Mouse (Mus musculus): ENCODE results near the gene Mindy3. TPM values are rescaled to one million over a fixed set of nuclear protein-coding genes. Genes with fewer than 3 reads are reported as not detected.
A peak's percentile ranks its signal among the peaks of the same experiment; 100 is the strongest.
"Not testable (repeated sequence)": the region's sequence is repeated elsewhere in the genome, so short reads cannot be mapped to it uniquely, and the experiment has no call there.

Gene Mindy3
- 28.8 and 33.3 TPM in 2 replicates for polyA plus RNA-seq (2014; fragmentation: Nextera tagmentation; extraction: Ambion mirVana)

GRCm38 (mm10) chr2:12419262-12419655 lies at the start of gene Mindy3:
Gene Mindy3, minus strand, starts transcription at chr2:12419470.
- Histone ChIP-seq H3K36me3 (ENCODE audit: control insufficient read depth, insufficient read depth, low read length) (no peaks in the 10 kb centered on the region), H3K9me3 (ENCODE audit: control insufficient read depth, low read length) (no peaks in the 10 kb centered on the region), H3K4me2 (peak within 1 kb of the TSS; percentile 87), H3K9ac (ENCODE audit: low read depth, low read length) (peak within 1 kb of the TSS; percentile 86), H3K4me1 (replicated peaks; ENCODE audit: control insufficient read depth, insufficient read depth, low read length) (peaks cover 6% of the 10 kb centered on the region; the same call in 1 of the 2 replicates), H3K27ac (ENCODE audit: low read depth, low read length) (peak within 1 kb of the TSS; percentile 71), H3K4me3 (ENCODE audit: low read depth, low read length) (peak within 1 kb of the TSS; percentile 95), H3K27me3 (replicated peaks; ENCODE audit: control insufficient read depth, insufficient read depth, low read length) (no peaks in the 10 kb centered on the region)
- DNase-seq (ENCODE audit: low spot score) (peak; percentile 89), ATAC-seq (replicated peaks; ENCODE audit: low FRiP score) (peak; percentile 89)
- under 1% methylated on average over 25 of the region's 25 CpGs for whole genome bisulfite sequencing

GRCm38 (mm10) chr2:12459732-12460131 lies 40.5 kb upstream of the Mindy3 start:
- Histone ChIP-seq H3K36me3 (ENCODE audit: control insufficient read depth, insufficient read depth, low read length) (no peaks in the 10 kb centered on the region), H3K9me3 (ENCODE audit: control insufficient read depth, low read length) (no peaks in the 10 kb centered on the region), H3K9ac (ENCODE audit: low read depth, low read length) (no peak overlapping the region), H3K4me3 (ENCODE audit: low read depth, low read length) (no peak overlapping the region), H3K4me1 (replicated peaks; ENCODE audit: control insufficient read depth, insufficient read depth, low read length) (no peaks in the 10 kb centered on the region), H3K27me3 (replicated peaks; ENCODE audit: control insufficient read depth, insufficient read depth, low read length) (no peaks in the 10 kb centered on the region), H3K27ac (ENCODE audit: low read depth, low read length) (no peak overlapping the region), H3K4me2 (no peak overlapping the region)
- 89% methylated on average over 1 of the region's 1 CpGs for WGBS
- no peak for DNase-seq (ENCODE audit: low spot score)
- ATAC-seq (replicated peaks; ENCODE audit: low FRiP score): no peak

GRCm38 (mm10) chr2:12450108-12450507 lies 30.8 kb upstream of the Mindy3 start:
- ATAC-seq (replicated peaks; ENCODE audit: low FRiP score) (no peak), DNase-seq (ENCODE audit: low spot score) (no peak)
- Histone ChIP-seq H3K27ac (ENCODE audit: low read depth, low read length) (no peak overlapping the region), H3K4me3 (ENCODE audit: low read depth, low read length) (no peak overlapping the region), H3K4me2 (no peak overlapping the region), H3K9me3 (ENCODE audit: control insufficient read depth, low read length) (no peaks in the 10 kb centered on the region), H3K36me3 (ENCODE audit: control insufficient read depth, insufficient read depth, low read length) (no peaks in the 10 kb centered on the region), H3K9ac (ENCODE audit: low read depth, low read length) (no peak overlapping the region), H3K4me1 (replicated peaks; ENCODE audit: control insufficient read depth, insufficient read depth, low read length) (no peaks in the 10 kb centered on the region), H3K27me3 (replicated peaks; ENCODE audit: control insufficient read depth, insufficient read depth, low read length) (no peaks in the 10 kb centered on the region)
- 81% methylated on average over 3 of the region's 3 CpGs for WGBS

GRCm38 (mm10) chr2:12440120-12440519 lies 20.9 kb upstream of the Mindy3 start:
- Histone ChIP-seq H3K27ac (ENCODE audit: low read depth, low read length) (no peak overlapping the region), H3K36me3 (ENCODE audit: control insufficient read depth, insufficient read depth, low read length) (no peaks in the 10 kb centered on the region), H3K4me3 (ENCODE audit: low read depth, low read length) (no peak overlapping the region), H3K4me1 (replicated peaks; ENCODE audit: control insufficient read depth, insufficient read depth, low read length) (no peaks in the 10 kb centered on the region), H3K9me3 (ENCODE audit: control insufficient read depth, low read length) (no peaks in the 10 kb centered on the region), H3K9ac (ENCODE audit: low read depth, low read length) (no peak overlapping the region), H3K27me3 (replicated peaks; ENCODE audit: control insufficient read depth, insufficient read depth, low read length) (no peaks in the 10 kb centered on the region), H3K4me2 (no peak overlapping the region)
- no peak for ATAC-seq (replicated peaks; ENCODE audit: low FRiP score)
- DNase-seq (ENCODE audit: low spot score): no peak

GRCm38 (mm10) chr2:12439543-12439942 lies 20.3 kb upstream of the Mindy3 start:
- no peak overlapping the region for H3K27ac ChIP-seq (ENCODE audit: low read depth, low read length)
- no peak for DNase-seq (ENCODE audit: low spot score)

GRCm38 (mm10) chr2:12438181-12438580 lies 18.9 kb upstream of the Mindy3 start:
- WGBS: 66% methylated on average over 2 of the region's 2 CpGs
- Histone ChIP-seq H3K9ac (ENCODE audit: low read depth, low read length) (no peak overlapping the region), H3K27me3 (replicated peaks; ENCODE audit: control insufficient read depth, insufficient read depth, low read length) (no peaks in the 10 kb centered on the region), H3K4me2 (no peak overlapping the region), H3K9me3 (ENCODE audit: control insufficient read depth, low read length) (no peaks in the 10 kb centered on the region), H3K4me1 (replicated peaks; ENCODE audit: control insufficient read depth, insufficient read depth, low read length) (no peaks in the 10 kb centered on the region), H3K4me3 (ENCODE audit: low read depth, low read length) (no peak overlapping the region), H3K27ac (ENCODE audit: low read depth, low read length) (no peak overlapping the region), H3K36me3 (ENCODE audit: control insufficient read depth, insufficient read depth, low read length) (no peaks in the 10 kb centered on the region)
- ATAC-seq (replicated peaks; ENCODE audit: low FRiP score): no peak
- no peak for DNase-seq (ENCODE audit: low spot score)

More at GRCm38 (mm10) chr2:12439543-12439942, 20.3 kb upstream of the Mindy3 start:
- no peak for ATAC-seq (replicated peaks; ENCODE audit: low FRiP score)
- no peaks in the 10 kb centered on the region for H3K4me1 ChIP-seq (replicated peaks; ENCODE audit: control insufficient read depth, insufficient read depth, low read length)
- H3K9me3 ChIP-seq (ENCODE audit: control insufficient read depth, low read length): no peaks in the 10 kb centered on the region
- H3K4me3 ChIP-seq (ENCODE audit: low read depth, low read length): no peak overlapping the region
- 34% methylated on average over 2 of the region's 2 CpGs for WGBS
- no peak overlapping the region for H3K9ac ChIP-seq (ENCODE audit: low read depth, low read length)
- no peaks in the 10 kb centered on the region for H3K27me3 ChIP-seq (replicated peaks; ENCODE audit: control insufficient read depth, insufficient read depth, low read length)
- no peaks in the 10 kb centered on the region for H3K36me3 ChIP-seq (ENCODE audit: control insufficient read depth, insufficient read depth, low read length)
- no peak overlapping the region for H3K4me2 ChIP-seq

GRCm38 (mm10) chr2:12432055-12432454 lies 12.8 kb upstream of the Mindy3 start:
- Histone ChIP-seq H3K4me2 (no peak overlapping the region), H3K4me1 (replicated peaks; ENCODE audit: control insufficient read depth, insufficient read depth, low read length) (no peaks in the 10 kb centered on the region), H3K36me3 (ENCODE audit: control insufficient read depth, insufficient read depth, low read length) (no peaks in the 10 kb centered on the region), H3K27ac (ENCODE audit: low read depth, low read length) (no peak overlapping the region), H3K9ac (ENCODE audit: low read depth, low read length) (no peak overlapping the region), H3K9me3 (ENCODE audit: control insufficient read depth, low read length) (no peaks in the 10 kb centered on the region), H3K4me3 (ENCODE audit: low read depth, low read length) (no peak overlapping the region), H3K27me3 (replicated peaks; ENCODE audit: control insufficient read depth, insufficient read depth, low read length) (no peaks in the 10 kb centered on the region)
- no peak for DNase-seq (ENCODE audit: low spot score)
- 78% methylated on average over 1 of the region's 1 CpGs for WGBS
- no peak for ATAC-seq (replicated peaks; ENCODE audit: low FRiP score)

- Histone ChIP-seq H3K27ac (ENCODE audit: low read depth, low read length) (no peak overlapping the region), H3K4me2 (no peak overlapping the region), H3K4me3 (ENCODE audit: low read depth, low read length) (no peak overlapping the region), H3K4me1 (replicated peaks; ENCODE audit: control insufficient read depth, insufficient read depth, low read length) (no peaks in the 10 kb centered on the region), H3K36me3 (ENCODE audit: control insufficient read depth, insufficient read depth, low read length) (no peaks in the 10 kb centered on the region), H3K27me3 (replicated peaks; ENCODE audit: control insufficient read depth, insufficient read depth, low read length) (no peaks in the 10 kb centered on the region), H3K9me3 (ENCODE audit: control insufficient read depth, low read length) (no peaks in the 10 kb centered on the region), H3K9ac (ENCODE audit: low read depth, low read length) (no peak overlapping the region)
- WGBS: 73% methylated on average over 3 of the region's 3 CpGs
- DNase-seq (ENCODE audit: low spot score): no peak
- ATAC-seq (replicated peaks; ENCODE audit: low FRiP score): no peak
Observed at GRCm38 (mm10) chr2:12424374-12424773, 5.1 kb upstream of the Mindy3 start.

- not testable (repeated sequence) for H3K9me3 ChIP-seq (ENCODE audit: control insufficient read depth, low read length); ATAC-seq (replicated peaks; ENCODE audit: low FRiP score); H3K27ac ChIP-seq (ENCODE audit: low read depth, low read length); H3K9ac ChIP-seq (ENCODE audit: low read depth, low read length); H3K27me3 ChIP-seq (replicated peaks; ENCODE audit: control insufficient read depth, insufficient read depth, low read length); DNase-seq (ENCODE audit: low spot score); H3K4me1 ChIP-seq (replicated peaks; ENCODE audit: control insufficient read depth, insufficient read depth, low read length); H3K36me3 ChIP-seq (ENCODE audit: control insufficient read depth, insufficient read depth, low read length); H3K4me3 ChIP-seq (ENCODE audit: low read depth, low read length); H3K4me2 ChIP-seq
- 72% methylated on average over 6 of the region's 6 CpGs for WGBS
Observed at GRCm38 (mm10) chr2:12423426-12423825, 4.2 kb upstream of the Mindy3 start.
